Mouse (Mus musculus): ENCODE measurements around the gene Dock9.

DNA sequence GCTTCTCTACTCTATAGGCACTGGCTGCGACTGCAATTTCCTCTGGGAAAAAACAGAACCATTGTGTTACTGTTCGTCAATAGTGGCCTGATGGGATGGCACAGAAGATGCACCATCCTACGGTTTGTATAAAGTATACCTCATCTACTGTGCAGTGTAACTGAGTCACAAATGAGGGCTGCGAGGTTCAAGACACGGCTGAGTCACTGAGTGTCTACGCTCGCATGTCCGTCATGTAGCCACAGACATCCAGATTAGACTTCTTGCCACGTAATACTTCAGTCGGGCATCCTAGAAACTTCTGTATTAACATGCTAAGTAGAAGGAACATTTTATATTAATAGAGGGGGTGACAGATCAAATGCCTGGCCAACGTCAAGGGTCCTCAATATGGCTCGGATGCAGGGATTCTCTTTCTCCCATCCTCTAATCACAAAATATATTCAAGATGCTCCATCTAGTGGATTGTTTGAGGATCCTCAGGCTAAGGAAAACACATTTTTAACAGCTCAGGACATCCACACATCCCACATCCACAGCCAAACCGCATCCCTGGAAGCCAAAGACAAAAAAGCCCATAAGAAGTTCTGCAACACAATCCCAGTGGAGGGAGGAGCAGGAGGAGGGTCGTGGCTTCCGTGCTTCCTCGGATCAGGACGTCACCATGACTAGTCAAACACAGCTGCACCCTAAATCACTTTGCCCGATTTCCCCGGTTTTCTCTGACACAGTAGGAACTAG is 44.8 kb downstream of the Dock9 start:
- TF ChIP-seq CTCF (IDR thresholded peaks at IDR 0.05; ENCODE audit: control insufficient read depth, insufficient read depth, low read length) (no peak), POLR2A (IDR thresholded peaks at IDR 0.05; ENCODE audit: borderline replicate concordance, control insufficient read depth, low read depth, low read length) (no peak)
